Mouse (Mus musculus) testis, postnatal 10 days (tissue): ENCODE data around the gene Ppp1ca.

Source experiments
- DNase-seq: peaks from one replicate; pipeline ENCODE4 v3.0.0; 2021; ENCODE audit warnings: low spot score

The Ppp1ca gene

GRCm38 (mm10) chr19:4184976-4185975, 6.6 kb upstream of the Ppp1ca start:
- no peak for DNase-seq

GRCm38 (mm10) chr19:4187303-4187702, 4.6 kb upstream of the Ppp1ca start:
- no peak for DNase-seq

GRCm38 (mm10) chr19:4189051-4189620, 2.7 kb upstream of the Ppp1ca start:
- DNase-seq, result no peak

- DNase-seq, result no peak
These were observed 982 bp upstream of the Ppp1ca start, which contains the start of gene Tbc1d10c for GRCm38 (mm10) chr19:4190831-4191334. Tbc1d10c (minus strand) TSS chr19:4191284.

GRCm38 (mm10) chr19:4192251-4192985, 553 bp downstream of the Ppp1ca start:
- no peak for DNase-seq

- no peak for DNase-seq
These were observed 1.3 kb downstream of the Ppp1ca start for GRCm38 (mm10) chr19:4193129-4193528.

GRCm38 (mm10) chr19:4194021-4194724, 2.3 kb downstream of the Ppp1ca start:
- no peak for DNase-seq

GRCm38 (mm10) chr19:4194776-4195650, 3.1 kb downstream of the Ppp1ca start:
- DNase-seq, result no peak

- DNase-seq, result no peak
These were observed 4.2 kb downstream of the Ppp1ca start for GRCm38 (mm10) chr19:4196048-4196447.

- no peak for DNase-seq
These were observed 4.7 kb downstream of the Ppp1ca start for GRCm38 (mm10) chr19:4196548-4196947.

- no peak for DNase-seq
These were observed 5.3 kb downstream of the Ppp1ca start for GRCm38 (mm10) chr19:4197180-4197579.

- DNase-seq, result peak; percentile 97
These were observed 9.5 kb downstream of the Ppp1ca start, which contains the start of gene Rad9a for GRCm38 (mm10) chr19:4201291-4201909. Rad9a (minus strand) TSS chr19:4201662.

- no peak for DNase-seq
These were observed 10.3 kb downstream of the Ppp1ca start for GRCm38 (mm10) chr19:4202149-4202548.

- no peak for DNase-seq
These were observed 11.3 kb downstream of the Ppp1ca start for GRCm38 (mm10) chr19:4203148-4203547.

GRCm38 (mm10) chr19:4203604-4204326, 11.9 kb downstream of the Ppp1ca start:
- no peak for DNase-seq

- no peak for DNase-seq
These were observed 13.0 kb downstream of the Ppp1ca start for GRCm38 (mm10) chr19:4204889-4205288.

GRCm38 (mm10) chr19:4206971-4207370, 15.1 kb downstream of the Ppp1ca start:
- DNase-seq, result peak; percentile 79

- DNase-seq, result no peak
These were observed 16.7 kb downstream of the Ppp1ca start for GRCm38 (mm10) chr19:4208563-4208962.

- DNase-seq, result no peak
These were observed 20.2 kb downstream of the Ppp1ca start for GRCm38 (mm10) chr19:4211891-4212588.
